Mouse (Mus musculus) spleen, postnatal 10 days (tissue): ENCODE data around the gene Gldc.

Experiments
- DNase-seq, 2 experiments: peaks; one replicate each; pipeline ENCODE4 v3.0.0; 2021 to 2022; ENCODE audit warnings: low spot score in 2 of 2

Gldc gene

DNA sequence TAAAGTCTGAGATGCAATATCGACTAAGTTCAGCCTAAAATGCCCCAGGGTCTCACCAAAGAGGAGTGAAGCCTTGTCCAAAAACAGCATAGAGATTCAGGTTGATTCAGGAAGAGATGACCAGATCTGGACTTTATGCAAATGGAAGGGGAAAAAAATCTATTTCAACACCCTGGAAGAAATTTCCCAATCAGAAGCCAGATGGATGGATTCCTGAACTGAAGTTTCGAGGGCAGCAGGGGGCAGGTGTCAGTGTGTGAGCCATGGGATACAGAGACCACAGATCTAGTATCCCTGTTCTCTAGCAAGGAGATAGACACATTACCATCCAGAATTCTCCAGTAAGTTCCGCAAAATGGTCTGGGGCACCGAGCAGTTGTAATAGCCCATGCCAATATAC, 17.0 kb downstream of the Gldc start:
- no peak for DNase-seq

DNA sequence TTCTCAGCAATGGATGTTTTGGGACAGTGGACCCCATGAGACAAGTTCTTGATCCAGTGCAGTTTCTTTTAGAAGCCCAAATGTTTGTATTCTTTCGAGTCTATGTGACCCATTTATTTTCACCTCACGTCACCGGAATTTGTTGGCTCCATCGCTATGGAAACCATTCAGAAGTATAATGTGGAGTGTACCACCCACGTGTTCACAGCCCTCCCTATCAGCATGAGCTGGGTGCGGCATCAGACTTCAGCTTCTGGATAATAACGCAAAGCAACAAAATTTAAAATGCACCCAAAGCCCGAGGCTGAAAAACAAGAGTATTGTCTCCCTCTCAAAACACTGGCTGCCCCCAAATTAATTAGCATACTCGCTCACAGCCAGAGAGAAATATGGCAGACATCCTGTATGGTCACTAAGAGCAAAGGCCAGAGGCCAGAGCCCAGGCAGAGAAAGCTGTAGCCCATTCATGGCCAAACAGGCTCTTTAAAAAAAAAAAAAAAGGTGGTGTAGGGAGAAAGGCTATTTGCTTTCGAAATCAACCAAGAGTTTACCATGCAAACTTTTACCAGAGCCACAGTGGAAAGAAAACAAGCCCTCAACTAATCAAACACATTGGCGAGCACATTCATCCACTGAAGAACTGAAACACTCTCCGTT, 18.1 kb downstream of the Gldc start:
- DNase-seq, result no peak

DNA sequence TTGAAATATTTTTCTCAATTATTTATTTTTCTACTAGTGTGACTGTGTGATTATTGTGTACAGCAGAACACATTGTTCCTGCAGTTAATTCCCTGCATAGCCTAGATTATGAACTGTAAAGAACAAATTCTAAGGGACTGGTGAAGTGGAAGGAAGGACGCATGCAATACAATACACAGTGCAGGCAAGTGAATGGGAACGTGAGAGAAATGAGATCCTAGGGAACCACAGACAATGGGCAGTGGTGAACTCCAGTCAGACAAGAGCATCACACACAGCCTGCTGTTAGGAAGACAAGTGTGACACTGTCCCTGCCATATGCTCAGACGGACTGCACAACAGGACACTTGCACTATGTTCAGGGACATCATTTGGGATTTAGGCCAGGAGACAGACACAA, 21.5 kb downstream of the Gldc start:
- no peak for DNase-seq

DNA sequence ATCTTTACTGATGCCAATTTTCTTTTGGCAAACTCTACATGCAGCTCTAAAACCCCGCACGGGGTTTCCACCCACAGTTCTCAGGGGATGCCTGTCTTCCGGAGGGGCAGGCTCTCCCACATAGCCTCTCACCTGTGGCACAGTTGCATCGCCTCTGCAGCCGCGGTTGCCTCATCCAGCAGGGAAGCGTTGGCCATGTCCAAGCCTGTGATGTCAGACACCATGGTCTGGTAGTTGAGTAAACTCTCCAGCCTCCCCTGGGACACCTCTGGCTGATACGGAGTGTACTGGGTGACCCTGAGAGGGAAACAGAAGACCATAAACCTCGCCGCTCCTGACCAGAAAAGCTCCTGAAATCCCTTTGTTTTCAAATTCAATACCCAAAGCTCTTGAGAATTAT, 23.9 kb downstream of the Gldc start:
- DNase-seq, result no peak

DNA sequence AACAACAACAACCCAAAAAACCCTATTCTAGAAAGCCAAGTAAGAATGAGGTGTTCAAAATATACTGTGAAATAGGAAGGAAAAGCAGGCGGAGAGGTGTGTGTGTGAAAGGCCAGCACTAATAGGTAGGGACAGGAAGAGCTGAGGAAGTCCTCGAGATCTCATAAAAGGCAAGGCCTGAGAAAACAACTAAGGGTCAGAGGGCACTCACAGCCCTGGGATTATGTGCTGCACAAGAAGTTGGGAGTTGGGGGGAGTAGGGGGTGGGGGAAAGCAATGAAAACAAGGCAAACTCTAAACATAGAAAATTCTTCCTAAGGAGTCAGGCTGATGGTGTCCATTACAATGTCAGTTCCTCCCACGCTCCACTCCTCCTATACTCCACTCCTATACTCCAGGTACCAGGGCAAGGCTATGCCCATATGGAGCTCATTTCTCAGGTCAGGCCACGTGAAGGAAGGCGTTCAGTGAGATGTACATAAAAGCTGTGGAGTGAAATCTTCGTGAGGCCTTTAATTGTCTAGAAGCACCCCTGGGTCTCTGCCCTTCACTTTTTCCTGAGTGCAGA, 25.9 kb downstream of the Gldc start:
- no peak for DNase-seq

DNA sequence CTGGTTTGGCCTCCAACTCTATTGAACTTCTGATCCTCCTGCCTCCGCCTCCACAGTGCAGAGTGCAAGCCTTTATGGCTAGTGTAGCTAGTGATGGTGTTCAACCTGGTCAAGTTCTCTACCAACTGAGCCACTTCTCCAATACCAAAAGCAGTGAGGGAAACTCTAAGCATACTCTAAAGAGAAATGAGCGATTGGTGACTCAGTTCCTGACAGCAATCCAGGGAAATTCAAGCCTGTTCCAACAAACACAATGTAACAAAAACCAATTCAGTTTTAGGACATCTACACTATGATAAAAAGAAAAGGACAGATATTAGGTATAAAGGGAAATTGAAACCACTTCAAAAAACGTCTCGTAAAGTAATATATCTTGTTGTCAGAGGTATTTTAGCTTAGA, 27.9 kb downstream of the Gldc start:
- no peak for DNase-seq

DNA sequence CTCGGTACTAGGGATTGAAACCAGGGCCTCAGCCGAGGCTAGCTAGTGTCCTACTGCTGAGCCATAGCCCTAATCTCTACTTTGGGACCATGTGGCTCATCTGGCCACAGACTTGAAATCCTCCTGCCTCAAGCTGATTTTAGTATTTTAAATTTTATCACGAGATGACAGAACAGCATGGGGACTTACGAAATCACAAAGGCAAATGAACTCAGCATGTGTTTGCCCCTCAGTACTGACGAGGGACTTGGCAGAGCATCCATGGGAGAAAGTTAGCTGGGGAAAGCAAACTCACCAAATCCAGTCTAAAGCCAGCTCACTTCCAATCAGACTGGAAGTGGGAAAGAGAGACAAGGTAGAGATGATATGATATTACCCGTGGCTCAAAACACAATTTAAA, 28.5 kb downstream of the Gldc start:
- no peak for DNase-seq

DNA sequence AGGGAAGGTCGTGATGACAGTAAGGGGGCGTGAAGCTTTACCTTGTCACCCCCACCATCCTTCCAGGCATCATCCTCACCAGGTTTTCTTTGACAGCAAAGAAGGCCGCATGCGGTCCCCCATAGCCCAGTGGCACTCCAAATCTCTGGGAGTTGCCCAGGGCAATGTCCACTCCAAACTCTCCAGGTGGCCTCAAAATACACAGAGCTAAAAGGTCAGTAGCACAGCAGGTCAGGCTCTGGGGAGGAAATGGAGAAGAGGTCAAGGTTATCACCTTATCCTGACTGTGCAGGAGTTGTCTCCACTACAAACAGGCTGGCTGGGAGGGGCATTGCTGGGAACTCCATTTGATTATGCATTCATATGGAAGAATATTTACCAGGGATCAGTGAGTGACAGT, 30.1 kb downstream of the Gldc start:
- DNase-seq, result no peak

DNA sequence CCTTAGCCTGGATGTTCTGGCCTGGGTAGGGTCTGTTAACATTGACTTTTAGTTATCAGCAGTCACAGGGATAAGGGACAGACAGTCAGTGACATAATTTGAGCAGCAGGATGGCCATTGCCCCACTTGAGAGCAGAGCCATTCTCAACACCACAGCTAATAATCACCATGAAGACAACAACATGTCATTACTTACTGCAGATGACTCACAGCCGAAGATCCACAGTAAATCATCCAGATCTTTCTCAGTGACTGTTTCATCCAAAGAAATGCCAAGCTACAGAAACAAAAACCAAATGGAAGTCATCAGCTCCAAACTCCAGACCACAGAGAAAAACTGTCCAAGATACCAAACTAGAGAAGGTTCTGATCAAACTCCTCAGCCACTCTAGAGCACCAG, 38.9 kb downstream of the Gldc start:
- no peak for DNase-seq

DNA sequence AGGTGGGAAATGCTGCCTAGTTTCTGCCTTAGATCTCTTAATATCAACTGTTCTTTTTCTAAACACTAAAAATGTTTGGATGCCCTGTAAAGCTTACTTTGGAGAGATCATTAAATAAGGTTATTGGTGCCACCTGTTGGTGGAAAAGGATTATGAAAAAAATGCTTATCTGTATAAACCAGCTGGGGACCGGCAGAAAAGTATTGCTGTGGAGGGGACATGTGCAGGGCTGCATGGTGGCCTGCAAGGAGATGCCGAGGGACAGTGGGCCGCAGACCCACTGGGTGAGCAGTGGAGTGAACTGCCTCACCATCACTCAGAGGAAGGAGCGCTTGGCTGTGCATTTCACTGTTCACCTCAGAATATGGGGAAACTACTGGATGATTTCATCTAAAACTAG, 47.1 kb downstream of the Gldc start:
- DNase-seq, result no peak

DNA sequence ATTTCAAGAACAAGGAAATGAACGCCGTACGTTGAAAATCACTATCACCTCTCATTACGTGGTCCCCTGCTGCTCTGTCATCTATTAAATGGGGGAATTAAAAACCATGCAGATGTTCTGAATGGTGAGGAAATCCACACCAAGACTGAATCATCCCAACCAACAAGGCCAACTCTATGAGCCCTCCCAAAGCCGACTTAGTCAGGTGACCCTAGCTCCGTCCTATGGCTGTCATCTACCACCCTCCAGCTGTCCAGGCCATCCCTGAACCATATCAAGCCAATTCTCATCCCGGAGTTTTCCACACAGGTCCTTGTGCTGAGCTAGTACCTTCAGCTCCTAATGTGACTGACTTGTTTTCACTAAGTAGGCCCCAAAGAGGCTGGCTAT, 49.6 kb downstream of the Gldc start:
- DNase-seq, result no peak

DNA sequence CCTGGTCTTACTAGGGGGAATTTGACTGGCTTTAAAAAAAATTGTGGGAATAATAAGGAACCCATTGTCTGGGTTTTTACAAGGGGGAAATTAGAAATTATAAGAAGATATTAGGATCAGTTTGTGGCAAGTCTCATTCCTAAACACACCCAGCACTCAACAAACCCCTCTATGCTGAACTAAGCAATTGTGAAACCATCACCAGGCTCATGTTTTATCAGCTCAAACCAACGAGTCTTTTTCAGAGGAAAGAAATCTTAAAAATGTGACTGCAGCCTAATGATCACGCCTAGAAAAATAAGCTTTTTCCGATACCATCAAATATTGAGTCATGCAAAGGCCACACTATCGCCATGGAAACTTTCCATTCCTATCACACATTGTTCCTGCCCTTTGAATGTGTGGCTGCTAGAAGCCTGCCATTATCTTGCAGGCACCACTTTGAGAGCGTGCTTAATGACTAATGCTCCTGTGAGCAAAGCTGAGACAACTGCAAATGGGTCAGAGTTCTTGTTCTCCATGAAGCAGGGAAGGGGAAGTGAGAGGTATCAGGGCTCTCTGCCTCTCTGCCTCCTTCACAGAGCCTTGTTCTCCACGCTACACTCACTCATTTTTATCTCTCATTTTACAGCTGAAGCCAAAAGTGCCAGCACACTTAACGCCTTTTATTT, 50.1 kb downstream of the Gldc start:
- DNase-seq, result no peak

DNA sequence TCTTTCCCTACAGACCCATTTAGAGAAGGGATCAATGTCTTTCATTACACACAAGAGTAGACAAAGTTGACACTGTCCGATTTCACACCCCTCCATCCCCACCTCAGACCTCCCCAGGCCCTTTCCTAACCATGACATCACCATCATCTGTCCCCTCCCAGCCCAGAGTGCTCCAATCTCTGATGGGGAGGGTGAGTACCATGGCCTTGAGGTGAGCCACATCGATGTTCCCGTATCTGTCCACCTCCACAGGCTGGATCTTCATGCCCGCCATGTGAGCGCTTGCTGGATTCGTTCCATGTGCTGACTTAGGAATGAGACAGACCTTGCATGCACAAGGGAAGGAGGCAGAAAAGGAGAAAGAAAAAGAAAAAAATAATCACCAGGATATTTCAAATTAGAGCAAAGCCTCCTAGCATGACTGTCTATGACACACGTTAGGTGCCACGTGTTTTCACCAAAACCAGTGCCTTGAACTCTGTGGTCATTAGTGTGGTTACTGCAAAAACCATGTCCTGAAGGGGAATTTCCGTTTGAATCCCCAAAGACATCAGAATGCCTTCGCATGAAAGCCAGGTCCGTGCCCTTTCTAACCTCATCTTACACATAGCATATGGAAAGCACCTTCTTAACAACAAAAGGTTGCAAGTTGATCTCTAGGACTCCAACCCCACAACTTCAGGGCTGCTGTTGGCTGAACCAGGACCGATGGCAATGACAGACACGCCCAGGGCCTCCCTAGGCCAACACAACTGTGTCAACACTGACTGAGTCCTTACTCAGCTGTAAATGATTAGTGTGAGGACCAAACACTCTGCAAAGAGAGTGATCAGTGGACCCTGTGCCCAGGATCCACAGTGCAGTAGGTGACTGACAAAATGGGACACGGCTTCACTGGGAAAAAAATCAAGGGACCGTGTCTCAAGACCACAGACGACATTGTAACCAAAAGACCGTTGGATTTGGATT, 56.6 kb downstream of the Gldc start:
- no peak for DNase-seq

DNA sequence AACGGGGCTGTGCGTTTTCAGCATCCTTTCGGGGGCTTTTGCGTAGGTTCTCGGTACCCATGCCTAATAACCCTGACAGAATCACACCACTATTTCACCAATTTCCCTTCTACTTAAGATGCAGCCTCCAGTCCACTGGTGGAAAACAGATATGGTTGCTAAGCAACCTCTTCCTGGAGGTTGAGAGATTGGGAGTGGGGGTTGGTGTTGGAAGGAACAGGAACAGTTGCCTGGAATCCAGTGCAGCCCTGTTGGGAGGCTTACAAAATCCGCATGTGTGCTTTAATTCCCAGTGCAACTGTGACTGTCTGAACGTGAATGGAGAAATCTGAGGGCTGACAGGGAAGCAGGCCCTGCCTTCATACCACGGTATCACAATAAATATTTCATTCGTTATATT, 57.5 kb downstream of the Gldc start:
- no peak for DNase-seq

DNA sequence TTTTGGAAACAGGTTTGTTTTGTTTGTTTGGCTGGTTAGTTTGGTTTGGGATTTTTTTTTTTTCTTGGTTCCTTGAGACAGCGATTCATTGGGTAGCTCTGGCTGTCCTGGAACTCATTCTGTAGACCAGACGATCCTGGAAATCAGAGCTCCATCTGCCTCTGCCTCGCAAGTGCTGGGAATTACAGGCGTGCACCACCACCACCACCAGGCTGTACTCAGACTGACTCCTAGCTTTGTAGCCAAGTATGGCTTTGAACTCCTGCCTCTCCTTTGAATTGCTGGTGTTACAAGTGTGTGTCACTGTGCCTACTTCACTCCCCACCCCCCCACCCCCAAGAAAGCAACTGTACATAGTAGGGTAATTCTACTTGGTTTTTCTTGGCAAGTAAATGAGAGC, 58.0 kb downstream of the Gldc start:
- no peak for DNase-seq

DNA sequence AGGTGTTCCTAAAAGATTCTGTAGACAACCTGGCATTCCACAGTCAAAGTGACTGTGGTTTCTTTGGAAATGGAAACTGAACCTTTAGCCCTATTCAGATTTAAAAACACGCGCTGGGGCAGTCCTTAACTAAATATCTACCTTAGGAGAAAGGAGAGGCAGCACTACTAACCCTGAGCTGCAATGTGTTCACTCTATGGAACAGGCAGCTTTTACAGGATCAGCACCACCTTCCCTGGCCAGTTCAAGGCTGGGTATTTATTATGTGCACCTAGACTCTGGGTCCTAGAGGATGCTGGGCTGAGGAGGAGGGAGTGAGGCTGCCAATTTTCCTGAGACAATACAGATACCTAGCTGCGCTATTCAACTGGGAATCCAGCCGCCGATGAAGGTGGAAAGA, 59.6 kb downstream of the Gldc start:
- DNase-seq, result no peak

DNA sequence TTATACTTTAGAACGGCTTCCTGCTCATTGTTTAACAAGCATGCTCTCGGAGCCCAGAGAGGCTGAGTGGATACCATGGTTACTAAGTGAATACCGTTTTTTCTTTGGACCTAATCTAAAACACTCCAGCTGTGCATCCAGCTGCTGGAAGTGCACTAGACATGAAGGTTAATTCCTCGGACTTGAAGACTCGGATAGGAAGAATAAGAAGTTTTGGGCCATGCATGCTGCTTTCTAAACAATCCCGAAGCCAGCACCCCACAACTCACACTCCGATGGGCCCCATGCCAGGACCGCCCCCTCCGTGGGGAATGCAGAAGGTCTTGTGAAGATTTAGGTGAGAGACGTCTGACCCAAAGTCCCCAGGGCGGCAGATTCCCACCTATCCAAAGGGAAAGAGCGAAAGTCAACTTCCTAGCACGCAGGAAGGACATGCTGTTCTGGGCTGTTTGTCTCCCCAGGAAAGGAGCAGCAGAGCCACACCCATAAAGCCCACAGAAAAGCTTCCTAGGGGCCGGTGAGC, 60.2 kb downstream of the Gldc start:
- DNase-seq, result no peak

DNA sequence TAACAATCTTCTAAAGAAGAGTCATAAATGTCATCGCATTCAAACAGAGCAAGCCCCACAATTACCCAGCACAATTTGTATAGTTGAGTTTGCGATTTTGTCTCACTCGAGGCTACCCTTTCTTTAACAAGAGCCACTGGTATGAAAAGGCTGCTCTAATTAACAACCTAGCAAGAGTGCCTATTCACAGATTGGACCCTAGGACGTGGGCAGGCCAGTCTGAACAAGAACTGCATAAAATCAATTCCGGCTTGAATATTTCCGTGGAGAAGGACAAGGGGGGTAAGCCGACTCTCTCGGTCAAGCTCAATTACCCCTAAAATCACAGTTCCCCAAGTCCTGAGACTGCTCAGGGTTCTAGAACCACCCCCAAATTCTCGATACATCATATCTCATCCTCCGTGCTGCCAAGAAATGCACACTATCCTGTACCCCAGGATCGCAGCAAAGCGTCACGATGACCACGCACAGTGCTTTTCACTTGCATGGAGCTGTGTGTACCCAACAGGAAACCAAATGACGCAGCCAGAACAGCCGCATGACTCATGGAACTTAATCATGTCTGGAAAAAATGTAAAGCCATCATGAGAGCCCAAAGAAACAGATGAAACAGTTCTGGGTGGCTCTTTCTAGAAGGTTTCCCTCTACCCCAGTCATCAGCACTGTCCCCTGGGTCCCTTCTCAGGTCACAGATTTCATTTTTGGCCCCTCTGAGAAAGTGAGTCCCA, 62.1 kb downstream of the Gldc start:
- DNase-seq, result no peak

DNA sequence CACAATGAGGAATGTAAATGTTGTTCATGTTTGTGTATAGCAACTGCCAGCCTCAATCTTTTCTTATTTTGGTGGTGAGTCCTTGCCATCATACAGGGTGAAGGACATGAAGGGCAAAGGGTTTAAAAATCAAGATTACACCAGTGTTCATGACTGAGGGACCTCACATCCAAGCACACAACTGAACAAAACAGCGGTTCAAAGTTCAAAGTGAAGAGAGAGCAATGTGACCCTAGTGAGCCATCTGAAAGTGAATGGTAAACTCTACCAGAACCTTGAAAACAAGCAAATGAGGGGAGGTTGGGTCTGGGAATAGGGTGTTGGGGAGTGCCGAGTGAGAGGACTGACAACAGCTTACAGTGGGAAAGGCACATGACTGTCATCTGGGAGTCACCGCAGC, 63.8 kb downstream of the Gldc start:
- no peak for DNase-seq

DNA sequence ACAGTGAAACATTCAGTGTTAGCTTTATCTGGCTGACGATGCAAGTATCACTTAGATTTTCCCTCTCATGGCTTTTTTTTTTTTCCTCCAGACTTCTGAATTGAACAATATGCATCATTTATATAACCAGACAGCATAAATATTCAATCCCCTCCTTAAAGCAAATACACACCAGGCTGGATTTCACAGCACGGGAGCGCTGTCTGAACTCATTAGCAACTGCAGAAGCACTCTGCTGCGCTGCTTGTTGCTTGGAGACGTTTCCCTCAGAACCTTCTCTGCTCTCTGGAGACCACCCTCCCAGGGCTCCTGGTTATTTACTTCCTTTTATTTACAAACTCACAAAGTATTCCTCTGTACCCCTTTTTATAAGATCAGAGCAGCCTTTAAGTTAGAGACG, 66.1 kb downstream of the Gldc start:
- no peak for DNase-seq

DNA sequence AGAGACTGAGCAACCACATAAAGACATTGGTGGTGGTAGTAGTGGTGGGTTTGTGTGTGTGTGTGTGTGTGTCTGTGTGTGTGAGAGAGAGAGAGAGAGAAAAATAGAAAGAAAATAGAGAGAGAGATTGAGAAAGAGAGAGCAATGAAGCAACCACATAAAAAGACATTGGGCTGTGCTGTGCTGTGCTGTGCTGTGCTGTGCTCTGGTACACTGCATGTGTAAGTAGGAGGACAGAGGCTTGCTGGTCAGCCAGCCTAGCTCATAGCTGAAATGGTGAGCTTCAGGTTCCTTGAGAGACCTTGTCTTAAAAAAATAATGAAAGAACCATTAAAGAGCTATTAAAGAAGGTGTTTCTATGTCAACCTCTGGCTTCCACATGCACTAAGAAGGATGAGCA, 66.6 kb downstream of the Gldc start:
- no peak for DNase-seq
